Mouse (Mus musculus): ENCODE results near the gene Rnasek. TPM values are rescaled to one million over a fixed set of nuclear protein-coding genes. Genes with fewer than 3 reads are reported as not detected.

Gene Rnasek
- total RNA-seq, 4 experiments from 2014 or later = 197 to 255 (median 240) TPM

- no peak for DNase-seq (ENCODE audit: low spot score in 2 of 2)
Observed at GRCm38 (mm10) chr11:70236717-70237116, 2.9 kb downstream of the Rnasek start.

- DNase-seq (ENCODE audit: low spot score in 2 of 2) = no peak
Observed at GRCm38 (mm10) chr11:70235254-70235900, 4.3 kb downstream of the Rnasek start.

GRCm38 (mm10) chr11:70234497-70234896 lies 5.1 kb downstream of the Rnasek start:
- DNase-seq (ENCODE audit: low spot score in 2 of 2) = no peak

GRCm38 (mm10) chr11:70234037-70234436 lies 5.6 kb downstream of the Rnasek start:
- DNase-seq (ENCODE audit: low spot score in 2 of 2) = no peak

GRCm38 (mm10) chr11:70233016-70233415 lies 6.6 kb downstream of the Rnasek start:
- no peak for DNase-seq (ENCODE audit: low spot score in 2 of 2)

GRCm38 (mm10) chr11:70232546-70232945 lies 7.1 kb downstream of the Rnasek start:
- DNase-seq (ENCODE audit: low spot score in 2 of 2) = peak in 1 of 2 experiments; percentile 44

GRCm38 (mm10) chr11:70230239-70230727 lies 9.4 kb downstream of the Rnasek start:
- DNase-seq (ENCODE audit: low spot score in 2 of 2) = peak in 1 of 2 experiments; percentile 34

GRCm38 (mm10) chr11:70229260-70230010 lies 10.2 kb downstream of the Rnasek start, which contains the start of gene Bcl6b:
Bcl6b (minus strand) TSS chr11:70229798.
- no peak for DNase-seq (ENCODE audit: low spot score in 2 of 2)

- peak in 1 of 2 experiments; percentile 62 for DNase-seq (ENCODE audit: low spot score in 2 of 2)
Observed at GRCm38 (mm10) chr11:70228828-70229227, 10.8 kb downstream of the Rnasek start.

GRCm38 (mm10) chr11:70227661-70228245 lies 11.9 kb downstream of the Rnasek start:
- DNase-seq (ENCODE audit: low spot score in 2 of 2) = no peak

GRCm38 (mm10) chr11:70227126-70227525 lies 12.5 kb downstream of the Rnasek start:
- peak in 1 of 2 experiments; percentile 43 for DNase-seq (ENCODE audit: low spot score in 2 of 2)

- DNase-seq (ENCODE audit: low spot score in 2 of 2) = no peak
Observed at GRCm38 (mm10) chr11:70226602-70226890, 13.1 kb downstream of the Rnasek start.

GRCm38 (mm10) chr11:70225798-70226601 lies 13.6 kb downstream of the Rnasek start:
- no peak for DNase-seq (ENCODE audit: low spot score in 2 of 2)

- no peak for DNase-seq (ENCODE audit: low spot score in 2 of 2)
Observed at GRCm38 (mm10) chr11:70223724-70224123, 15.9 kb downstream of the Rnasek start.

GRCm38 (mm10) chr11:70221603-70222500 lies 17.8 kb downstream of the Rnasek start:
- DNase-seq (ENCODE audit: low spot score in 2 of 2) = no peak

GRCm38 (mm10) chr11:70220731-70221602 lies 18.7 kb downstream of the Rnasek start, which contains the start of gene Slc16a13:
Slc16a13 (minus strand) TSS chr11:70221064.
- DNase-seq (ENCODE audit: low spot score in 2 of 2) = peak; percentile 84 to 97

GRCm38 (mm10) chr11:70220323-70220722 lies 19.3 kb downstream of the Rnasek start:
- DNase-seq (ENCODE audit: low spot score in 2 of 2) = peak in 1 of 2 experiments; percentile 34

GRCm38 (mm10) chr11:70219873-70220272 lies 19.8 kb downstream of the Rnasek start:
- no peak for DNase-seq (ENCODE audit: low spot score in 2 of 2)

- DNase-seq (ENCODE audit: low spot score in 2 of 2) = no peak
Observed at GRCm38 (mm10) chr11:70218741-70219470, 20.7 kb downstream of the Rnasek start.

Measured in left cerebral cortex, adult 8-10 months (tissue).